Mouse (Mus musculus) forebrain, embryonic 10.5 days (tissue): ENCODE measurements at regions not wholly inside any gene's neighbourhood (a gene's known extent, or its start where the extent isn't known, plus 50 kb on each side); places are given as distances from the start of the nearest gene placed in this dataset.

ENCODE experiments used
- DNase-seq: peaks from one replicate; pipeline ENCODE4 v3.0.0-alpha.2; 2017; ENCODE audit warnings: low spot score; ENCODE audit errors: extremely low spot score
- H3K27ac ChIP-seq: fragments of 300-500 bp; sonication (generic); 2 replicates; pipeline ENCODE4 v1.5.1; 2016; ENCODE audit warnings: mild to moderate bottlenecking
- H3K27me3 ChIP-seq: fragments of 300-500 bp; sonication (generic); 2 replicates; pipeline ENCODE4 v1.6.1; 2016; ENCODE audit warnings: mild to moderate bottlenecking; ENCODE audit not compliant: poor library complexity, severe bottlenecking
- H3K36me3 ChIP-seq: fragments of 300-500 bp; sonication (generic); replicated peaks from 2 replicates; pipeline ENCODE4 v1.6.1; 2016; ENCODE audit warnings: mild to moderate bottlenecking, moderate library complexity
- H3K4me1 ChIP-seq: fragments of 300-500 bp; sonication (generic); 2 replicates; pipeline ENCODE4 v1.6.1; 2016
- H3K4me3 ChIP-seq: fragments of 300-500 bp; sonication (generic); 2 replicates; pipeline ENCODE4 v1.5.1; 2016; ENCODE audit warnings: mild to moderate bottlenecking, moderate library complexity
- H3K9me3 ChIP-seq: fragments of 300-500 bp; sonication (generic); 2 replicates; pipeline ENCODE4 v1.6.1; 2016; ENCODE audit warnings: mild to moderate bottlenecking, moderate library complexity
- WGBS: fragments of 180-500 bp; shearing (Covaris S2); methylation state at CpG from one replicate; pipeline ENCODE4 v1.1.7; 2016; 5-methylcytosine and 5-hydroxymethylcytosine counted together

DNA sequence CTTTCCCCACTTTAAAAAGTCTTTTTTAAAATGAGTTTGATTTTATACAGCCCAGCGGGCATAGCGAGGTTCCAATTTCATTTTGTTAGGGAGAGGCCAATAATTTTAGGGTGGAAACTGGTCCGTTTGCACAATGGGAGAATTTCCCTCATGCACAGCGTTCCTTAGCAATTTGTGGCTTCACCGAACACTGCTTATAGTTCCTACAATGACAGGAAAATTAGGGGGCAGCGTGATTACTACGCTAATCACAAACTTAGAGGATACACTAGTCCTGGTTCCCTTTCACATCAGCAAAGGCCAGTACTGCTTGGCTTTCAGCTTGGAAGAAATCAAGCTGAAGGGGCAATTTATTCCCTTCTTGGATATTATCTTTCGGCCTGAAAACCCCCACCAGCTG lies 745.1 kb upstream of the Gm19410 start:
- WGBS = 87% methylated on average over 8 of the region's 8 CpGs

DNA sequence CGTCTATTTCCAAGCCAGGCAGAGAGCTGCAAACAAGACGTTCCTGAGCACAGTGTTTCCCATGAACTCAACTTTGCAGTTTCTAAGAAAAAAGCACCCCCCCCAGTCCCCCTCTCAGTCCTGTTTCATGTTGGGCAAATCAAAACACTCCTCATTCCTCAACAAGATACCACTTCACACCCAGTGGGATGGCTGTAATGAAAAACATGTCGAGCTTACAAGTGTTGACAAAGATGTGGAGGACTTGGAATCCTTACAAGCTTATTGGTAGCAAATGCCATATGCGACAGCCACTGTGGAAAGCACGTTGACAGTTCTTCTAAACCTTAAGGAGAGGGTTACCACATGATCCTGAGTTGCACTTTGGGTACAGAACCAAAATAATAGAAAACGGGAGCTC lies 742.9 kb upstream of the Gm19410 start:
- Histone ChIP-seq H3K36me3 (no peaks in the 10 kb centered on the region), H3K4me3 (no peak overlapping the region), H3K27ac (no peak overlapping the region), H3K9me3 (no peaks in the 10 kb centered on the region), H3K4me1 (no peaks in the 10 kb centered on the region; the same call in 1 of the 2 replicates), H3K27me3 (no peaks in the 10 kb centered on the region)
- no peak for DNase-seq
- 86% methylated on average over 6 of the region's 6 CpGs for WGBS

More for the DNA sequence above, 745.1 kb upstream of the Gm19410 start:
- Histone ChIP-seq H3K27ac (no peak overlapping the region), H3K36me3 (no peaks in the 10 kb centered on the region), H3K9me3 (no peaks in the 10 kb centered on the region), H3K4me1 (no peaks in the 10 kb centered on the region; the same call in 1 of the 2 replicates), H3K27me3 (no peaks in the 10 kb centered on the region), H3K4me3 (no peak overlapping the region)
- no peak for DNase-seq

DNA sequence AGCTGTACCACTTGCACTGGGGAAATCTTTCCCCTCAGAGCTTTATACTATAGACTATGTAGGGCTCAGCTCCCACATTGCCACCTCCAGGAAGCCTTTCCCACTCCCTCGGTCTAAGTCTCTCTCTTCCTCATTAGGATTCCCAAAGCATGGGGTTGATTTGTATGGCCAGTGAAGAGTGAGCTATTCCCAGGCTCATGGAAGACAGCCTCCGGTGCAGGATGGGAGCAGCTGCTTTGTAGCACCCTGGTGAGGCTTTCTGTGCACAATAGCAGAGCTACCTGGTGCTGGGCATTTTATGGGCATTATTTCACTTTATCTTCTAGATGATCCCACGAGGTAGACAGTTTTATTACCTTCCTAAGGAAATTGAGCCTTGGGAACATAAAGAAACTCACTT lies 717.8 kb upstream of the Gm19410 start:
- Histone ChIP-seq H3K4me1 (no peaks in the 10 kb centered on the region), H3K27ac (no peak overlapping the region), H3K4me3 (no peak overlapping the region), H3K27me3 (no peaks in the 10 kb centered on the region), H3K36me3 (no peaks in the 10 kb centered on the region), H3K9me3 (no peaks in the 10 kb centered on the region)
- WGBS = 80% methylated on average over 3 of the region's 3 CpGs
- DNase-seq = no peak

DNA sequence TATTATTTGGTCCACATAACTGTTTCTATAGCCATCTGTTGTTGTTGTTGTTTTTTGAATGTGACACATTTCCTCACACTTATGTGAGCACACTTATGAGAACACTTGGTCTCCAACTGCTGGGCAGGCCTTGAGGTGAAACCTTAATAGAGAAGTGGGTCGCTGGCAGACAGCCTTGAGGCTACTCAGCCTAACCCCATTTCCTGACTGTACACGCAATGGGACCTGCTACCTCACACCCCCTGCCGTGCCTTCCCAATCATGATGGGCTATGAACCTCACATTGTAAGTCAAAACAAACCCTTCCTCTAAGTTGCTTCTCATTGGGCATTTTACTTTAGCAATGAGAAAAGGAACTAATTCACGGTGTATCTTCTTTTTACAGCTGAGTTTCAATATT lies 712.1 kb upstream of the Gm19410 start:
- Histone ChIP-seq H3K36me3 (no peaks in the 10 kb centered on the region), H3K4me3 (no peak overlapping the region), H3K27ac (no peak overlapping the region), H3K4me1 (no peaks in the 10 kb centered on the region), H3K27me3 (no peaks in the 10 kb centered on the region), H3K9me3 (no peaks in the 10 kb centered on the region)
- no peak for DNase-seq
- 90% methylated on average over 4 of the region's 4 CpGs for WGBS

DNA sequence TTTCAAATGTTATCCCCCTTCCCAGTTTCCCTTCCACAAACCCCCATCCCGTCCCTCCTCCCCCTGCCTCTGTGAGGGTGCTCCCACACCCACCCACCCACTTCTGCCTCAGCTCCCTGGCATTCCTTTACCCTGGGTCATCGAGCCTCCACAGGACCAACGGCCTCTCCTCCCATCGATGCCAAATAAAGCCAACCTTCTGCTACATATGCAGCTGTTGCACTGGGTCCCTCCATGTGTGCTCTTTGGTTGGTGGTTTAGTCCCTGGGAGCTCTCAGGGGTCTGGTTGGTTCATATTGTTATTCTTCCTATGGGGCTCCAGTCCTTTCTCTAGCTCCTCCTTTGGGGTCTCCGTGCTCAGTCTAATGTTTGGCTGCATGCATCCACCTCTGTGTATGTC lies 704.5 kb upstream of the Gm19410 start:
- no peaks in the 10 kb centered on the region for H3K4me1 ChIP-seq
- H3K4me3 ChIP-seq = no peak overlapping the region
- H3K9me3 ChIP-seq = no peaks in the 10 kb centered on the region
- no peaks in the 10 kb centered on the region for H3K36me3 ChIP-seq
- H3K27ac ChIP-seq = no peak overlapping the region
- no peak for DNase-seq
- no peaks in the 10 kb centered on the region for H3K27me3 ChIP-seq
- WGBS = 83% methylated on average over 5 of the region's 5 CpGs

DNA sequence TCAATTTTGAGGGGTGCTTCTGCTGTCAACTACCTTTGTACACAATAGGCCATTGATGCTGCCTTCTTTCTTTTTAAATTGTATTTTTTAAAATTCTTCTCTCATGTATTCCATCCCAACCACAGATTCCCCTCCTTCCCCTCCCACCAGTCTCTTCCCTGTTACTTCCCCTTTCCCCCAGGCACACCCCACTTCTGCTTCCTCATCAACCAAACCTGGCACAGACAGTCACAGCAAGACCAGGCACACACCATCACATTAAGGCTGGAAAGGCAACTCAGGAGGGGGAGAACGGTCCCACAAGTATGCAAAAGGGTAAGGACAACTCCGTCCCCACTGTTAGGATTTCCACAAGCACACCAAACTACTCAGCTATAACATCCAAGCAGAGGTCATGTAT lies 697.4 kb upstream of the Gm19410 start:
- no peaks in the 10 kb centered on the region for H3K27me3 ChIP-seq
- DNase-seq = no peak
- no peaks in the 10 kb centered on the region for H3K36me3 ChIP-seq
- no peak overlapping the region for H3K27ac ChIP-seq
- WGBS = 87% methylated on average over 2 of the region's 2 CpGs
- H3K4me3 ChIP-seq = no peak overlapping the region
- no peaks in the 10 kb centered on the region for H3K9me3 ChIP-seq
- peaks cover 8% of the 10 kb centered on the region for H3K4me1 ChIP-seq

DNA sequence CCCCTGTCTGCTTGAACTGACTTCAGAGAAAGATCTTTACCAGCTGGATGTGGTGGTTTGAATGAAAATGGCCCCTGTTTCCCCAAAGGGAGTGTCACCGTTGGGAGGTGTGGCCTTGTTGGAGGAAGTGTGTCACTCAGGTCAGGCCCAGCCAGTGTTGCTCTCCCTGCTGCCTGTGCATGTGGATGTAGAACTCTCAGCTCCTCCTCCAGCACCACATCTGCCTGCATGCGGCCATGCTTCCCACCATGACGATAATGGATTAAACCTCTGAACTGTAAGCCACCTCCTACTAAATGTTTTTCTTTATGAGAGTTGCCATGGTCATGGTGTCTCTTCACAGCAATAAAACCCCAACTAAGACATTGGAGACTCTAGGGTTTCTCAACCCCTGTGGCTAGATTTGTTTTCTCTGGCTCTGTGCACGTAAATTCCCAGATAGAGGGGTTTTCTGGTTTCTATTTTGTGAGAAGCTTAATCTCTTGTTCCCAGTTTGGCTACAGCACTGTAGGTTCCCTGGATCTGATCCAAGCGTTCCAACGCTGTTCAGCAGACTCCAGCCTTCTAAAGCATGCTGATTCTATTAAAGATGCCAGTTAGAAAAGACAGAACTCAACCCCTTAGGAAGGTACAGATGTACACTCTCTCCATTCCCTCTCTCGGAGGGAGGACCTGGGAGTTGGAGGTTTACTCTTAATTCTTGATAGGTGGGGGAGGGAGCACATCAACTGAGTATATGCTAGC lies 695.2 kb upstream of the Gm19410 start:
- H3K9me3 ChIP-seq = no peaks in the 10 kb centered on the region
- 86% methylated on average over 7 of the region's 7 CpGs for WGBS
- no peaks in the 10 kb centered on the region for H3K36me3 ChIP-seq
- no peak overlapping the region for H3K4me3 ChIP-seq
- no peak overlapping the region for H3K27ac ChIP-seq
- H3K27me3 ChIP-seq = no peaks in the 10 kb centered on the region
- no peak for DNase-seq
- peaks cover 14% of the 10 kb centered on the region for H3K4me1 ChIP-seq

DNA sequence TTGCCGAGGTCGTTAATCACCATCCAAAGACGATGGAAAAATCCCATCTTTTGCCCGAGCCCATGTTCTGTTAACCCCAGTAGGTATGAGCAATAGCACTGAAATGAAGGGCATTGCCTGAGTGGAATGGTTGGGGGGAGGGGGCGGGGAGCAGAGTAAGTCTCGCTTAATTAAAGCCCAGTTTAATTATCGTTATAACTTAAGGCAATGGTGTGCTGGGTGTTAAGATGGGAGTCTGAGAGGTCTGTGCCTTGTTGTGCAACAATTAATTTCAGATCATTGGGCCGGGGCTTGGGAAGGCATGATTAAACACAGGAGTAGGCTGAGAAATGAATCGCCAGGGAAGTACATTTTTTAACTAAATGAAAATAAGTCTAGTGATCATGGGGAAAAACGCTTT lies 689.6 kb upstream of the Gm19410 start:
- Histone ChIP-seq H3K4me3 (no peak overlapping the region), H3K9me3 (no peaks in the 10 kb centered on the region), H3K4me1 (peaks cover 26% of the 10 kb centered on the region), H3K27me3 (no peaks in the 10 kb centered on the region), H3K27ac (no peak overlapping the region), H3K36me3 (no peaks in the 10 kb centered on the region)
- WGBS = 82% methylated on average over 10 of the region's 10 CpGs
- no peak for DNase-seq

DNA sequence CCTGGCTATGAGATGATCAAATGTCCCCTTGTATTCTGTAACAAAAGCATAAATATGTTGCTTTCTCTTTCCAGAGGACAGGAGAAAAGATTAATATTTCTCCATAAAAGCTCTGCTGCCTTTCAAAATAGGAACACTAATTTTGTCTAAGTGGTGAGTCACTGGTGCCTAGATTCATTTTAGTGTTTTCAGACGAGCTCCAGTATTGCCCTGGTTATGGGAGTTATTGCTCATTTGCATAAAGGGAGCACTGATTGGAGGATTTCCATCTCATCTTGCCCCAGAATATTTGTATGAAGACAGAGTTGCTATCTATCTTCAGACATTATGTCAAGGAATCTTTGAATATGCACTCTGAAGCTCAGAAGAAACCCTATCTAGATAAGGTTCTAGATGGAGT lies 682.4 kb upstream of the Gm19410 start:
- no peak for DNase-seq
- 72% methylated on average over 1 of the region's 1 CpGs for WGBS
- no peak overlapping the region for H3K27ac ChIP-seq

DNA sequence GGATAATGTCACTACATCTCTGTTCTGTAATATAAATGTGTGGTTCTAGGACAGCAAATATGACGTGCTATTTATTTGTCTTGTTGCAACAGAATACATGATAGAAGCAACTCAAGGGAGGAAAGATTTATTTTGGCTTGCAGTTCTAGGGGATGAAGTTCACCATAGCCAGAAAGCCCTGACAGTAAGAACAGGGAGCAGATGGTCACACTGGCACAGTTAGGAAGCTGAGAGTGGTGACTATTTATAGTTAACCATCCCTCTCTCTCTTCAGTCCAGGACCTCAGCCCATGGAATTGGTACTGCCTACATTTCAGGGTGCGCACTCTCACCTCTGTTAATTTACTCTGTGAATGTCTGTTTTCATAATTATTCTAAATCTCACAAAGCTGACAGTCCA lies 678.5 kb upstream of the Gm19410 start:
- no peaks in the 10 kb centered on the region for H3K27me3 ChIP-seq
- no peaks in the 10 kb centered on the region for H3K36me3 ChIP-seq
- WGBS = 95% methylated on average over 2 of the region's 2 CpGs
- DNase-seq = no peak
- H3K4me3 ChIP-seq = no peak overlapping the region
- H3K4me1 ChIP-seq = peaks cover 5% of the 10 kb centered on the region
- H3K9me3 ChIP-seq = no peaks in the 10 kb centered on the region
- no peak overlapping the region for H3K27ac ChIP-seq

More for the DNA sequence above, 682.4 kb upstream of the Gm19410 start:
- Histone ChIP-seq H3K36me3 (no peaks in the 10 kb centered on the region), H3K9me3 (no peaks in the 10 kb centered on the region), H3K4me1 (no peaks in the 10 kb centered on the region), H3K27me3 (no peaks in the 10 kb centered on the region), H3K4me3 (no peak overlapping the region)

DNA sequence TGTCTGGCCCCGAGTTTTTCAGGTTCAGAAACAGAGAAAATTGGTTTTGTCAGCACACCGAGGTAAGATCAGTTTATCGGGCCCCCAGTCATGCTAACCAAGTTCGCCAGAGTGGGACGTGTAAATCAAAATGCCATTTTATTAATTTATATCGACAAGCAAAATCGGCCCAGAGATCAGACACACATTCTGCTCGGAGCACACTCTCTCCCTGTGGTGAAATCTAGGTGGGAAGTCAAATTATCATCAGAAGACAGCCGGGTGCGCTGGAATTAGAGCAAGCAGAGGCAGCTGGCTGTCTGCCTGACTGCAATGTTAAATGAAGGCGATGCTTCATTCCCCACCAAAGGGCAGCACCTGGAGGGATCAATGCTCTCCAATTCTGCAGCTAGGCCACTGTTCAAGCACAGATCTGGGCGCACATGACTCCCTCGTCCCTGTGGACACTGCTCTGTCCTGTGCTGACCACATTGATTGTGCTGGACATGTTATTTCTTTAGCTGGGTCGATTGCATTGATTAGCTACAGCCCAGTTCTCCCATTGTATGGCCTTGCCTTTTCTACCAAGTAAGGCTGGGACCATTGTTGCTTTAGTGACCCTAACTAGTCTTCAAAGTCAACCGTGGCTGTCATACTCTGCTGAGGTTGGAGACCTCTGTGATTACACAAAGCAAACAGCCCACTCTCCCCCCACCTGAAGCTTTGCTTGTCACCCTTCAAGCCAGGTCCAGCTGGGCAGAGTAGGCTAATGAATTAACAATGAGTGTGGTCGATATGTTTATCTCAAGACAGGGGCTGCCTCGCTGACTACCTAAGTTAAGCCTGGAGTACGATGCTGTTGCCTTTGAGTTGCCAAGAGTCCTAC lies 677.0 kb upstream of the Gm19410 start:
- DNase-seq = no peak

DNA sequence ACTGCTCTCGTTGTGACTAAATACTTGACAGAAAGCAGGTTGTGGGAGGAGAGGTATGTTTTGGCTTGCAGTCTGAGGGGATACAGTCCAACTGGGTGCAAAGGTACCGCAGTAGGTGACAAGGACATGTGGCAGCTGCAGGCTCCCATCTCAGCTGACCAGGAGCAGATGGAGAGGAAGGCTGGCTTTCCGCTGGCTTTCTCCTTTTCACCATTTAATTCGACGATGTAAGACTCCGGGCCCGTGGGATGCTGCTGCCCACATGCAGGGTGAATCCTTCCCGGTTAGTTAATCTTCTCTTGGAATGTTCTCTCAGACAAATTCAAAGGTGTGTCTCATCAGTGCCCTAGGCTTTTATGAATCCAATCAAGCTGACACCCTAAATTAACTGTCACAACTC lies 676.1 kb upstream of the Gm19410 start:
- 92% methylated on average over 8 of the region's 8 CpGs for WGBS
- Histone ChIP-seq H3K27me3 (no peaks in the 10 kb centered on the region), H3K36me3 (no peaks in the 10 kb centered on the region), H3K27ac (no peak overlapping the region), H3K9me3 (no peaks in the 10 kb centered on the region), H3K4me1 (peaks cover 5% of the 10 kb centered on the region), H3K4me3 (no peak overlapping the region)
- no peak for DNase-seq

More for the DNA sequence above, 677.0 kb upstream of the Gm19410 start:
- peaks cover 5% of the 10 kb centered on the region for H3K4me1 ChIP-seq
- WGBS = 80% methylated on average over 18 of the region's 18 CpGs
- no peaks in the 10 kb centered on the region for H3K36me3 ChIP-seq
- H3K27me3 ChIP-seq = no peaks in the 10 kb centered on the region
- no peak overlapping the region for H3K4me3 ChIP-seq
- H3K27ac ChIP-seq = no peak overlapping the region
- H3K9me3 ChIP-seq = no peaks in the 10 kb centered on the region

DNA sequence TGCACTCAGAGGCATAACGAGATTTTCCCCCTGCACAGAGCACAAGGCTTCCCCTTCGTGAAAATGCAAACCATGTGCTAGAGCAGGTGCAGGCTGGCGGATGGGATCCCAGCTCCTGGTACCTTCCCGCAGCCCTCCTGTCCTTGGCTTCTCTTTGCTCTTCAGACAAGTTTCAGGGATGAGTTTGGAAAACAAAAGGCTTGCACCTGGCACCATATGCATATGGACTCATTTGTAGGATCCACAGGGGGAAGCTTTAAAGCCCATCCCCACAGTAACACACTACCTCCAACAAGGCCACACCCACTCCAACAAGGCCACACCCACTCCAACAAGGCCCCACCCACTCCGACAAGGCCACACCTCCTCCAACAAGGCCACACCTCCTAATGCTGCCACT lies 663.9 kb upstream of the Gm19410 start:
- Histone ChIP-seq H3K9me3 (no peaks in the 10 kb centered on the region), H3K27me3 (no peaks in the 10 kb centered on the region), H3K36me3 (no peaks in the 10 kb centered on the region), H3K4me1 (no peaks in the 10 kb centered on the region), H3K4me3 (no peak overlapping the region), H3K27ac (no peak overlapping the region)
- 77% methylated on average over 5 of the region's 5 CpGs for WGBS
- DNase-seq = no peak
